Mouse (Mus musculus): Measurements from ENCODE around the gene Gm20479.

Gene Gm20479

DNA sequence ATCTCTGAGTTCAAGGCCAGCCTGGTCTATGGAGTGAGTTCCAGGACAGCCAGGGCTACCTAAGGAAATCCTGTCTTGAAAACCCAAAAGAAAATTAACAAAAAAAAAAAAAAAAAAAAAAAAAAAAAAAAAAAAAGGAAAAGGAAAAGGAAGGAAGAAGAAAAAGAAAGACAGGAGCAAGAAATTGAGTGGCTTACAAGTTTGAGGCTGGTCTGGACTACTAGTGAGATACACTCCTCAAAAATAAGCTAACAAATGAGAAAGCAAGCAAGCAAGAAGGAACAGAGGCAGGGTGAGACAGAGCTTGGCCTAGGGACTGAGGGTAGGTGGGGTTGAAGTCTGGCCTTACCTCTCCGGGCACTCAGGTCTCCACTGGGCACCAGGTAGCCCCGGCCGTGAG, 47.4 kb downstream of the Gm20479 start:
- DNase-seq: no peak

DNA sequence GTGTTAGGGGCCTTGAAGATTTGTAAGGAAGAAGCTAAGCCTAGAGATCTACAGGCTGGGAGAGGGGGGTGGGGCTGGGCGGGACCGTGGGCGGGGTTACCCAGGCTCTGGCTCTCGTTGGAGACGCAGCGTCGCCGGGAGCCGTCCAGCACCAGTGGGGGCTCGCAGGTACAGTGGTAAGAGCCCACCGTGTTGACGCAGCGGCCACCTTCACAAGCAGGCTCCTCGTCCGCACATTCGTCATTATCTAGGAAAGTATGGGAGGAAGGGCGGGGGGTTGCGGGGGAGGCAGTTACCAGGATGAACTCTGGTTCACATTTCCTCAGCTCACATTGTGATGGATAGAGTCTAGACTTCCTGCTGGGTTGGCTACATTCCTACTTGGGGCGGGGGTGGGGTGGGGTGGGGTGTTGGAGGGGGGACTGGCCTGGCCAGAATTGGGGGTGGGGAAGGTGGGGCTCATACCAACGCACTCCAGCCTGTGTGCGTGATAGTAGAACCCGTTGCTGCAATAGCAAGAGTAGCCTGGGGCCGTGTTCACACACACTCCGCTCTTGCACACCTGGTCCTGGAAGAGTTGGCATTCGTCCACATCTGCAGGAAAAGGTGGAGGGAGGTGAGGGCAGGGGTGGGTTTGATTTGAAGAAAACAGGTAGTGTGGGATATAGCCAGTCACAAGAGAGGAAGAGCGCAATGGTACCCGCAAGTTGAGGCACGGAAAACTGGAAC, 48.2 kb downstream of the Gm20479 start:
- DNase-seq: no peak

DNA sequence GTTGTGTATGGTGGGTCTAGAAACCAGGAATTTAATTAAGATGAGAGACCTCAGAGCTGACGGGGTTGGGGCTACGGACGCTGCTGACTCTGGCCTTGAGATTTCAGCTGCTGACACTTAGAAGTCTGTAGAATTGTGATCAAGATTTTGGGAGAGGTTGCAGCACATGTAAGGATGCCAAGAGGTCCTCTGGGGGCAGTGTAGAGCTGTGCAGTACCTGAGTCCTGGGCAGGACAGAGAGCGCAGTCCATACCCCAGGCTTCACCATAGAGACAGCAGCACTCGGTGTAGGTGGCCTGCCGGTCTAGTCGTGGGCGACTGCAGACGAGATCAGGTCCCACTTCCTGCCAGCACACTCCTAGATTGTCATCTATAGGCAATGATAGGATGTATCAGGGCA, 49.7 kb downstream of the Gm20479 start:
- DNase-seq: no peak

DNA sequence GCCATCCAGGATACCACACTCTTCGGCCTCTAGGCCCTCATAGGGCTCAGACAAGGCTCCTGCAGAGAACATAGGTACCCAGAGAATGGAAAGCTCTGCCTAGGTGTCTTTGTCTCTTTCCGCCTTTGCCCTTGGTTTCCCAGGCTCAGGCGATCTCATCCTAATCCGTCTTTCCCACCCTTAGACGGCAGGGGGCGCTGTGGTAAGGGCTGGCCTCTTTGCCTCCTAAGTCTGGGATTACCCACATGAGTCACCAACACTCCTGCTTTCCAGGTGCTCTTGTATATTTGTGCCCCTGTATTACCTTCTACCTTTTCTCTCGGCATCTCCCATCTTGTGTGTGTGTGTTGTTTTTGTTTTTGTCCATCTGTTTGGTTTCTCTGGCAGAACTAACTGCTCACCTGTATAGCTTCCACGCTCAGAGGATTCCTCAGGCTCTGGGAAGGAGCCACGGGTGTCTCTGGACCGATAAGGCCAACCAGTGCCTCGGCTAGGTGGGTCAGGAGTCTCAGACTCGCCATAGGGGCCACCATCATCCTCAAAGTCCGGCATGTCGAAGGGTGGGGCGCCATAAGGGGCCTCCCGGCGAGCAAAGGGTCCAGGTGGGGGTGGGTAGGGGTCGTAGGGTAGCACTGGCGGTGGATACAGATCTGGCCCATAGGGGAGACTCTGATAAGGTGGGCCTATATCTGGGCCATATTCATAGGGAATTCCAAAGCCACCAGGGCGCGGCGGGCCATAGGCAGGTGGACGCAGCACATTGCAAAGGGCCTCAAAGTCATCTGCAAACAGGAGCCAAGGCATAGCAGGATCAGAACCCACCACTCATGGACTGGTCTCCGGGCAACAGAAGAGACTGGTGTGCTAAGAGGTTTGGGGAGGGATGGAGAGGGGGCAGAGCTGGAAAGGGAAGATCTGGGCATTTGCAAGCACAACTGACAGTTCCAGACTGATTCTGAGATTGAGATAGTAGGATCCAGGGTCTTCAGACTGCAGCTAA, 50.8 kb downstream of the Gm20479 start:
- DNase-seq: no peak

DNA sequence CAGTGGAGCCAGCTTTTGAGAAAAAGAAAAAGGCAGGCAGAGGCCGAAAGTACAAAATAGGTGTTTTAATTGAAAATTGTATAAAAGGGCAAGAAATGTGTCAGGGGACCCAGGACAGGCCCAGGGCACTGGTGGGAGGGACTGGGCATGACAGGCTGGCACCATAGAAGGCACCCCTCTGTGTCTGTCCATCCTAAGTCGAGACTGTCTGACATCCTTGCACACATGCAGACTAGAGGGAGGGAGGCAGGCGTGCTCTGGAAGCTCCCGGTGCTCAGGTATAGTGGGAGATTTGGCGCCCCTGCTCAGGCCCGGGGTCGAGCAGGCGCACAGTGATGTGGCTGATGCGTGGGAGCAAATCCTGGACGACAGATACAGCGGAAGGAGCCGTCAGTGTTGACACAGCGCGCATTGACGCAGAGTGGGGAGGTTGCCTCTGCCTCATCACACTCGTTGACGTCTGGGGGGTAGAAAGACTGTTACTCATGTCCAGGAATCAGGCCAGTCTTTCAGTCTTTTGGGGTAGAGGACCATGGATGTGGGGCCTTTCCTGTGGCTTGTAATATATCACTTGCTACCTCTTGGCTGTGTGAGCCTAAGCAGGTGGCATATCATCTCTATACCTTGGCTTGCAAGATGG, 52.0 kb downstream of the Gm20479 start:
- no peak for DNase-seq
